Mouse (Mus musculus) intestine, embryonic 16.5 days (tissue): ENCODE data around the gene Dgat2. TPM values are rescaled to one million over a fixed set of nuclear protein-coding genes. Genes with fewer than 3 reads are reported as not detected.

Experiments
- ATAC-seq: fragments of 200-750 bp; cut with Nextera tagmentation; 2 replicates; pipeline ENCODE4 v1.8.0; 2017; ENCODE audit warnings: moderate TSS enrichment, moderate library complexity
- H3K27ac ChIP-seq: fragments of 300-500 bp; sonication (generic); 2 replicates; pipeline ENCODE4 v1.5.1; 2014; ENCODE audit warnings: mild to moderate bottlenecking, low read length
- H3K27me3 ChIP-seq: fragments of 300-500 bp; sonication (generic); replicated peaks from 2 replicates; pipeline ENCODE4 v1.6.1; 2014; ENCODE audit warnings: low read length, control low read depth, mixed read lengths; ENCODE audit not compliant: control insufficient read depth, insufficient read depth
- H3K36me3 ChIP-seq: fragments of 300-500 bp; sonication (generic); 2 replicates; pipeline ENCODE4 v1.6.1; 2014; ENCODE audit warnings: low read length, control low read depth; ENCODE audit not compliant: control insufficient read depth, insufficient read depth
- H3K4me1 ChIP-seq: fragments of 300-500 bp; sonication (generic); 2 replicates; pipeline ENCODE4 v1.6.1; 2014; ENCODE audit warnings: low read length, control low read depth, mixed read lengths; ENCODE audit not compliant: control insufficient read depth, insufficient read depth
- H3K4me2 ChIP-seq: fragments of 300-500 bp; sonication (generic); 2 replicates; pipeline ENCODE4 v1.6.1; 2014; ENCODE audit warnings: low read depth, low read length, control low read depth
- H3K4me3 ChIP-seq: fragments of 300-500 bp; sonication (generic); 2 replicates; pipeline ENCODE4 v1.5.1; 2014; ENCODE audit warnings: mild to moderate bottlenecking, low read length
- H3K9ac ChIP-seq: fragments of 300-500 bp; sonication (generic); 2 replicates; pipeline ENCODE4 v1.6.1; 2014; ENCODE audit warnings: low read depth, low read length
- H3K9me3 ChIP-seq: fragments of 300-500 bp; sonication (generic); 2 replicates; pipeline ENCODE4 v1.6.1; 2016; ENCODE audit warnings: low read length, control low read depth; ENCODE audit not compliant: control insufficient read depth
- whole genome bisulfite sequencing: fragments of 180-500 bp; shearing (Covaris S2); extraction: QIAGEN DNeasy Blood & Tissue Kit; methylation state at CpG from one replicate; pipeline ENCODE4 v1.1.7; 2014; 5-methylcytosine and 5-hydroxymethylcytosine counted together
- polyA plus RNA-seq: library from polyadenylated mRNA; unstranded; fragments of >200 nt; fragmentation: Nextera tagmentation; extraction: Ambion mirVana; gene quantifications from 2 replicates; pipeline ENCODE4 v1.2.1, GENCODE M21; 2015

Gene Dgat2
- polyA plus RNA-seq = 325 and 488 TPM in 2 replicates

DNA sequence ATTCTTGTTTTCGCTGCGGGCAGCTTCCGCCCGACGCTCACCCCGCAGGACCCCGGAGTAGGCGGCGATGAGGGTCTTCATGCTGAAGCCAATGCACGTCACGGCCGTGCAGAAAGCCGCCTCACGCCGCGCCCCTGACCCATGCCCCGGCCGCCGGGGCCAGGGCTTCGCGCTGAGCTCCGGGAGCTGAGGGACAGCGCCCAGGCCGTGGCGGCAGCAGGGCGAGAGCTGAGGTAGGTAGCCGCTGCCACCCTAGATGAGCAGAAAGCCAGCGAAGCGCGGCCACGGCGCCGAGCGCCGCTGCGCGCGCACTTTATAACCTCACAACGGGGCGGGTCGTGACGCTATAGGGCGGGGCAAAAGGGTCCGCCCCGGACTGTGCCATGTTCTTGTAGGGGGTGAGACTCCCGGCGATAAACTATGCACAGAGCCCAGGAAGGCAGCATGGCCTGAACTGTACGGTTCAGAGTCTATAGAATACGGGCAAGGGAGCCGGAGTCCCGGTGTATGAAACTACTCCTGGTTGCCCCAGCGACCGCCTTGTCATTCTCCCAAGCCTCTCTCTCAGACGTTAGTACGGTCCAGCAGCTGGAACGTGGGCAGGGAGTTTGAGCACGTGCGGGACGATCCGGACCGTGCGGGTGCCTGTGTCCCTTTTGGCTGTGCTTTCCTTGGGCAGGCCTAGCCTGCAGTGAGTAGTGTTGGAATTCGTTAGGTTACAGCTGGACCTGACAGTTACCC is at the start of gene Dgat2:
Gene Dgat2 (minus strand): TSS at position 288 of the 741 bp plus-strand sequence.
- Histone ChIP-seq H3K27me3 (no peaks in the 10 kb centered on the region), H3K4me1 (peaks cover 14% of the 10 kb centered on the region), H3K4me2 (peak within 1 kb of the TSS; percentile 97), H3K36me3 (no peaks in the 10 kb centered on the region), H3K9ac (peak within 1 kb of the TSS; percentile 95), H3K27ac (peak within 1 kb of the TSS; percentile 81), H3K9me3 (no peaks in the 10 kb centered on the region), H3K4me3 (peak within 1 kb of the TSS; percentile 91)
- WGBS = under 1% methylated on average over 63 of the region's 63 CpGs
- peak; percentile 93 for ATAC-seq

DNA sequence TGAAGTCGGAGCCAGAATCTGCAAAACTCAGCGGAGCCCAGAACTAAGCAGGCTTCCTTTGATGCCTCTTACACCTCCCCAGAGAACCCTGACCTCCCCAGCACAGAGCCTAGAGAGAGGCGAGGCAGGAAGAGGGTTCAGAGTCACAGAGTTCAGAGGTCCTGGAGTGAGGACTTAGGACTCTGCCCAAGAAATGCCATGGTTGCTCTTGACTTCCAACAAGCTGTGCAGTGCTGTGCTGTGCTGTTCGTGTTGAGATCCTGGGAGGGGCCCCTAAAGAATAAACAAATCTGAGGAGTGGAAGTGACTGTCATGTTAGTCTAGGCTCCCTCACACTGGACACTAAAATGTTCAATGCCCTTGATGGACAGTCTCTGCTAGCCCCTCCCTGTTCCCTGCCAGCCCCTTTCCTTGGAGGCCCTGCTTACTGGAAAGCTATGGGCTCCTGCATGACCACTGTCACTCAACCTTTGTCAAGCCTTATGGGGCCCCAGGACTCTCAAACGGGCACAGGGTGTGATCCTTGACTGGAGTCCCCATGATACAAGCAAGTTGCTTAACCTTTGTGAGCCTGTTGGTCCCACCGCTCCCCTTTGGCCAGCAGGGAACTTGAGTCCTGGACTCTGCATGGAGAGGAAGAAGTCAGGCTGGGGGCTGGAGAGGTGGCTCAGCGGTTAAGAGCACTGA is 47.7 kb upstream of the Dgat2 start:
- peak; percentile 87 for ATAC-seq

DNA sequence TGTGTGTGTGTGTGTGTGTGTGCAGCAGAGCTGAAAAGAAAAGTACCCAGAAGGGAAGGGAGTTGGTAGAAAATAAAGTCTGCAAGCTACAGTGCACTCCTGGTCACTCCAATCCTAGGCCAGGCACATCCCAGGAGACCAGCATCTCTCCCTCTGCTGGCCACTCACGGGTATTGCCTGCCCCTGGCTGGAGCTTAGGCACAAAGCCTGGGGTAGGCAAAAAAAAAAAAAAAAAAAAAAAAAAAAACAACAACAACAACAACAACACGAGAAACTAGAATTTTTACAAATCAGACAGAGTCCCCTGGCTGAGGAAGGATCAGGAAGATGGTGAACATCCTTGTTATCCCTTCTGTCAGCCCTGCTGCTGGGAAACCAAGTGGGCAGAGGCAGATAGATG is 46.9 kb upstream of the Dgat2 start:
- Histone ChIP-seq H3K9ac (peak overlapping the region; percentile 56; the same call in 1 of the 2 replicates), H3K27ac (peak overlapping the region; percentile 80), H3K9me3 (no peaks in the 10 kb centered on the region), H3K4me1 (peaks cover 20% of the 10 kb centered on the region; the same call in 1 of the 2 replicates), H3K36me3 (no peaks in the 10 kb centered on the region; the same call in 1 of the 2 replicates), H3K4me3 (no peak overlapping the region), H3K4me2 (0 out of 2 replicates have a peak overlapping the region, but pooled peaks have one; percentile 12), H3K27me3 (no peaks in the 10 kb centered on the region)
- WGBS = 16% methylated on average over 2 of the region's 2 CpGs
- ATAC-seq = 0 out of 2 replicates have a peak, but pooled peaks have one; percentile 32

More for the DNA sequence above, 47.7 kb upstream of the Dgat2 start:
- Histone ChIP-seq H3K4me3 (no peak overlapping the region), H3K27ac (peak overlapping the region; percentile 80), H3K9ac (0 out of 2 replicates have a peak overlapping the region, but pooled peaks have one; percentile 56), H3K9me3 (no peaks in the 10 kb centered on the region), H3K4me1 (peaks cover 15% of the 10 kb centered on the region; the same call in 1 of the 2 replicates), H3K4me2 (no peak overlapping the region), H3K27me3 (no peaks in the 10 kb centered on the region), H3K36me3 (no peaks in the 10 kb centered on the region)
- 61% methylated on average over 7 of the region's 7 CpGs for WGBS

DNA sequence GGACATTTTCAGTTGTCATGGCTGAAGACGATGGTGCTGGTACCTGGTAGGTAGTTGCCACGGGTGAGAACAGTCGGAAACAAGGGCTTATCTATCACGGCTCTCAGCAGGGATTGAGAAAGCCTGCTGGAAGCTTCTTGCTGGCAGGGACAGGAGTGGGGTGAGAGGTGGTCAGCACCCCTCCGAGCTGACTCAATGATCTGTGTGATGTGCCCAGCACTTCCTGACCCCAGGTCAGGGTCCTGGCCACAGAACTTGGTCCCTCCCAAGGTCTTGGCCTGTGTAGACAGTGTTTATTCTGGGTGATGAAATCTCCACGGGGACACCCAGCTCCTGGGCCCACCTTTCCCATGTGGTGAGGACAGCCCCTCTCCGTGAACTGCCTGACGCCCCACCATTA is 46.3 kb upstream of the Dgat2 start:
- no peak overlapping the region for H3K4me3 ChIP-seq
- WGBS = 80% methylated on average over 8 of the region's 8 CpGs
- ATAC-seq = no peak
- H3K27ac ChIP-seq = no peak overlapping the region
- H3K4me2 ChIP-seq = no peak overlapping the region
- H3K9me3 ChIP-seq = no peaks in the 10 kb centered on the region
- H3K9ac ChIP-seq = no peak overlapping the region
- H3K27me3 ChIP-seq = no peaks in the 10 kb centered on the region
- H3K4me1 ChIP-seq = peaks cover 23% of the 10 kb centered on the region; the same call in 1 of the 2 replicates
- no peaks in the 10 kb centered on the region; the same call in 1 of the 2 replicates for H3K36me3 ChIP-seq

DNA sequence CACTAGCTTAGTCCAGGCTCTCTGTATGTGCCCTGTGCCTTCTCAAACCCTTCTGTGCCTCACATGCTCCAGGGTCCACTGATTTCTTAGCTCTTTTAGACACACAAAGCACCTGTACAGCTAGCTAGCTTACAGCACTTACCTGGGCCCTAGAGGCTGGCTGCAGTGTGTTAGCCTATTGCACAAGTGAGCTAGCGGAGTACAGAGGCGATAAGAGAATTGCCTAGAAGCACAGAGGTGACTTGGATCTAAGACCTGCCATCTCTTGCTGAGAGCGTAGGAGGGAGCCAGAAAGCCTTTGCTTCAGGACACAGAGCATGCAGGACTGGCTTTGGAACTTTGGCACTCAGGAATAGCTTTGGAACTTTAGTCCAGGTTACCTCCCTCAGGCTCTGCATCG is 44.7 kb upstream of the Dgat2 start:
- Histone ChIP-seq H3K27me3 (no peaks in the 10 kb centered on the region), H3K4me2 (no peak overlapping the region), H3K9me3 (no peaks in the 10 kb centered on the region), H3K27ac (peak overlapping the region; percentile 44; the same call in 1 of the 2 replicates), H3K4me3 (no peak overlapping the region), H3K36me3 (no peaks in the 10 kb centered on the region; the same call in 1 of the 2 replicates), H3K4me1 (peaks cover 23% of the 10 kb centered on the region; the same call in 1 of the 2 replicates), H3K9ac (no peak overlapping the region)
- WGBS = 91% methylated on average over 4 of the region's 4 CpGs
- ATAC-seq = no peak

DNA sequence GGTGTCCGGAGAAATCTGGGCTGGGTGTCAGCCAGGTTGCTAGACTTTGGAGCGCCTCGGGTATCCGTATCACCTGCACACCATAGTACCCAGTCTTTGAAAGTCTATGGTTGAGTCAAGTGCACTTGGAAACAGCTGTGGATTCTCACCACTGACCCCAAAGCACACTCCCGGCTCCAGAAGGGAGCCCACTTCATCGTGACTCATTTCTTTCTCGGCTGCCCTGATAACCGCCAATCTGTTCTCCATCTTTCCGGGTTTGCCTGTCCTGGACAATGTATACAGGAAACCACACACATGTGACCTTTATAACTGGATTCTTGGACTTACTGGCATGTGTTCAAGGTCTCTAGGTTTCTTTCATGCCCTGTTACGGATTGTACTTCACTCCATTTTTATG is 44.1 kb upstream of the Dgat2 start:
- H3K27ac ChIP-seq = peak overlapping the region; percentile 44; the same call in 1 of the 2 replicates
- H3K4me3 ChIP-seq = no peak overlapping the region
- ATAC-seq = no peak
- H3K9ac ChIP-seq = no peak overlapping the region
- 79% methylated on average over 10 of the region's 10 CpGs for WGBS
- H3K9me3 ChIP-seq = no peaks in the 10 kb centered on the region
- no peak overlapping the region for H3K4me2 ChIP-seq
- H3K4me1 ChIP-seq = peaks cover 23% of the 10 kb centered on the region; the same call in 1 of the 2 replicates
- H3K36me3 ChIP-seq = no peaks in the 10 kb centered on the region; the same call in 1 of the 2 replicates
- no peaks in the 10 kb centered on the region for H3K27me3 ChIP-seq

DNA sequence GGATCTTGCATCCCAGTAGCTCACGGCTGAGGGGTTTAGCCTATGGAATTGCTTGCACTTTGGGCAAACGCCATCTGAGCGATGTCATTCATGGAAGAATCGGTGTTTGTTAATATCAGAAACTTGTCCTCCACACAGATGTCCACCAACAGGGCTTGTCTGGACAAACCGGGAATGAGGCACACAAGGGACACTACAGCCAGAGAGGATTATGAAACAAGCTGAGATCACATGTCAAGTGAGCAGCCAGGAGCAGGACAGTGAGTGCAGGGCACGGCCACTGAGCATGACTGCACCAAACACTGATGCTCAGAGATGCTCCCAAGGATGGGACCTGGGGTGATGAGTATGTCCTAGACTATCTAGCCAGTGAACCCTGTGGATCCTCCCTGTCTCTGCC is 42.9 kb upstream of the Dgat2 start:
- Histone ChIP-seq H3K27ac (peak overlapping the region; percentile 86), H3K9me3 (no peaks in the 10 kb centered on the region), H3K36me3 (no peaks in the 10 kb centered on the region; the same call in 1 of the 2 replicates), H3K27me3 (no peaks in the 10 kb centered on the region), H3K4me3 (no peak overlapping the region), H3K4me1 (peaks cover 23% of the 10 kb centered on the region; the same call in 1 of the 2 replicates), H3K9ac (peak overlapping the region; percentile 57; the same call in 1 of the 2 replicates), H3K4me2 (no peak overlapping the region)
- no peak for ATAC-seq
- 69% methylated on average over 6 of the region's 6 CpGs for WGBS

DNA sequence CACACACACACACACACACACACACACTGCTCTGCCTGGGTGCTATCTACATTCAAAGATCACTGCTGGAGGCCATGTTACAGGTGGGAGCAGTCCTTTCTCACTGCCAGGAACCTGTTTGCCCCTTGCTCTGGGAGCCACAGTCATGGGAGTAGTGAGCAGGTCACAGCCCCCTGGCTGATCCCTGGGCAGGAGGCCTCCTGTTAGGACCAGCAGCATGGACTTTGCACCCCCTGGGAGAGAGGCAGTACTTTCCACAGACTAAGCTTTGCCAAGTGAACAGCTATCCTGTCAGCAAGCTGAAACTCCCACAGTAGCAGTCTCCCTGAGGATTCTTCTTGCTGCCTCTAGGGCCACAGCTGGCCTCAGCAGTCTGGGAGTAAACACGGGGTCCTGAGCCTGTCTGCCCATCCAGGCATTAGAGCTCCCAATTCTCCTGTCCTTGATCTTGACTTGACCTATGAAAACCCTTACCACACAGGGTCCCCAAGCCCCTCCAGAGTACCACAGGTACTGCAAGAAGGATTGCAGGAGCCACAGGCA is 42.2 kb upstream of the Dgat2 start:
- peak; percentile 92 for ATAC-seq
- peak overlapping the region; percentile 17 for H3K4me2 ChIP-seq
- no peaks in the 10 kb centered on the region; the same call in 1 of the 2 replicates for H3K36me3 ChIP-seq
- peaks cover 22% of the 10 kb centered on the region; the same call in 1 of the 2 replicates for H3K4me1 ChIP-seq
- H3K27me3 ChIP-seq = no peaks in the 10 kb centered on the region
- peak overlapping the region; percentile 86 for H3K27ac ChIP-seq
- no peaks in the 10 kb centered on the region for H3K9me3 ChIP-seq
- H3K9ac ChIP-seq = peak overlapping the region; percentile 57
- WGBS = 26% methylated on average over 1 of the region's 1 CpGs
- H3K4me3 ChIP-seq = no peak overlapping the region

DNA sequence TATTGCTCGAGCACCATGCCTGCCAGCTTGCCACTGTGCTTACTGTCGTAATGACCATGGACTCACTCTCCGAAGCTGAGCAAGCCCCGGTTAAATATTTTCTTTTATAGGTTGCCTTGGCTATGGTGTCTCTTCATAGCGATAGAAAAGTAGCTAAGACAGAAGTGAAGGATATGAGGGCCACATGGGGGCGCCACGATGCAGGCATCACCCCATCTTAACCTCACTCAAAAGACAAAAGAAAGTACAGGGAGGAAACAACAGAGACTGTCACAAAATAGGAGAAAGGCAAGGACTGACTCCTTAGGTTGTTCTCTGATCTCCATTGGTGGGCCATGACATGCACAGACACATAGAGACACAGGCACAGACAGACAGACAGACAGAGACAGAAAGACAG is 41.7 kb upstream of the Dgat2 start:
- Histone ChIP-seq H3K9me3 (no peaks in the 10 kb centered on the region), H3K27ac (peak overlapping the region; percentile 86), H3K9ac (no peak overlapping the region), H3K27me3 (no peaks in the 10 kb centered on the region), H3K4me2 (no peak overlapping the region), H3K4me1 (peaks cover 20% of the 10 kb centered on the region; the same call in 1 of the 2 replicates), H3K36me3 (no peaks in the 10 kb centered on the region; the same call in 1 of the 2 replicates), H3K4me3 (no peak overlapping the region)
- 70% methylated on average over 7 of the region's 7 CpGs for WGBS
- peak; percentile 23; the same call in 1 of the 2 replicates for ATAC-seq
